In the genomic region with DNA sequence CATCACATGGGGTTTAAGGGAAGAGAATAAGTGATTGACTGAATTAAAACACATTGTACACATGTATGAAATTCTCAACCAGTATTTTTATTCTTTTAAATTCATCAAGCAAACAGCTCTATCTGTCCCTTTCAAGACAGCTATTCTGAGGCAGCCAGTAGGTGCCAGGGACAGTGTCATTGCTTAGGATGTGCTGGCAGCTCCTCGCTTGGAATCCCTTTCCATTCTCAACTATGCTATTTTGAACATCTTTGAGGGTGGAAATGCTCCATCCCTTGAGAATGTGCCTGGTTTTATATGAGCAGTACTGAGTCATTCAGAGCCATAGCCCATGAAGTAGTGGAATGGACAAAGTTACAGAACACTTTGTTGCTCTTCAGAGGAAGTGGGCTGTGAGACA, we compare ENCODE assay signal across 22 mouse cellular contexts.
DNase-seq lines count a peak whose midpoint lies in the region; ATAC-seq lines count a peak whose summit lies in the region.
"Had no signal": no experiment of that assay in that cellular context is flagged by ENCODE, and none has a peak within 500 bp of the region (broad histone marks: within the 10 kb centered on the region; RNA-seq: fewer than 3 reads in every experiment).

No protein-coding gene starts in this region.

- DNase-seq in left cerebral cortex, adult 18-20 months (ENCODE audit: low spot score in 2 of 2), result peak; percentile 44 to 46
- no peak for DNase-seq in left cerebral cortex, postnatal 10 days (ENCODE audit: extremely low spot score in 1 of 2, low spot score in 2 of 2)
- peak; percentile 35 to 68 for DNase-seq in frontal cortex, postnatal 36 days (ENCODE audit: low spot score in 2 of 2)
- peak; percentile 32 to 66 for DNase-seq in left cerebral cortex, adult 9 months (ENCODE audit: low spot score in 2 of 2)
- DNase-seq in right cerebral cortex, postnatal 36 days (ENCODE audit: low spot score in 2 of 2), result peak; percentile 37 to 79
- DNase-seq in ovary, postnatal 14 days (ENCODE audit: low spot score), result no peak
- DNase-seq: adrenal gland, adult 8-10 months; adrenal gland, postnatal 36 days; cerebellum, adult 11 months; cerebellum, adult 8-10 months; cerebellum, postnatal 14 days; embryo, embryonic 11 days; gastrocnemius, postnatal 36 days; heart, adult 11 months; heart, postnatal 36 days had no signal

- no peak overlapping the region for H3K4me3 ChIP-seq in intestine, embryonic 15.5 days (replicated peaks)
- H3K4me3 ChIP-seq: embryonic facial prominence, embryonic 15.5 days; erythroblast, embryonic 14.5 days; forebrain, embryonic 10.5 days; heart, embryonic 13.5 days; hindbrain, embryonic 15.5 days had no signal

- no peak for ATAC-seq in intestine, embryonic 15.5 days
- ATAC-seq: forebrain, embryonic 14.5 days had no signal

- H3K4me1 ChIP-seq in intestine, embryonic 15.5 days (replicated peaks), result no peaks in the 10 kb centered on the region
- H3K4me1 ChIP-seq: embryonic facial prominence, embryonic 15.5 days; forebrain, embryonic 10.5 days; heart, embryonic 13.5 days; hindbrain, embryonic 15.5 days had no signal

- intact Hi-C loops in left cerebral cortex, postnatal 10 days (cut with DNase I), result no loop called here

- H3K27me3 ChIP-seq in intestine, embryonic 15.5 days (replicated peaks), result no peaks in the 10 kb centered on the region
- H3K27me3 ChIP-seq: embryonic facial prominence, embryonic 15.5 days; heart, embryonic 13.5 days; hindbrain, embryonic 15.5 days had no signal

- no peaks in the 10 kb centered on the region for H3K36me3 ChIP-seq in intestine, embryonic 15.5 days
- H3K36me3 ChIP-seq: embryonic facial prominence, embryonic 15.5 days; forebrain, embryonic 10.5 days; heart, embryonic 13.5 days; hindbrain, embryonic 15.5 days had no signal

- 80% methylated on average over 1 of the region's 1 CpGs for WGBS in intestine, embryonic 15.5 days

- H3K4me2 ChIP-seq in intestine, embryonic 15.5 days (replicated peaks), result no peak overlapping the region
- H3K4me2 ChIP-seq: embryonic facial prominence, embryonic 15.5 days; heart, embryonic 13.5 days; hindbrain, embryonic 15.5 days had no signal

- H3K9me3 ChIP-seq in intestine, embryonic 15.5 days, result no peaks in the 10 kb centered on the region
- H3K9me3 ChIP-seq: embryonic facial prominence, embryonic 15.5 days; forebrain, embryonic 10.5 days; hindbrain, embryonic 15.5 days had no signal

- no peak overlapping the region for H3K27ac ChIP-seq in intestine, embryonic 15.5 days
- H3K27ac ChIP-seq: embryonic facial prominence, embryonic 15.5 days; forebrain, embryonic 10.5 days; heart, embryonic 13.5 days; hindbrain, embryonic 15.5 days had no signal

- no peak overlapping the region for H3K9ac ChIP-seq in intestine, embryonic 15.5 days
- H3K9ac ChIP-seq: embryonic facial prominence, embryonic 15.5 days; heart, embryonic 13.5 days; hindbrain, embryonic 15.5 days had no signal

Comparison
In these comparisons a context has a peak if more than half of its experiments do, and no peak if none do; other contexts are left out.
1. DNase-seq: peak in left cerebral cortex, adult 18-20 months (2 of 2), frontal cortex, postnatal 36 days (2 of 2), left cerebral cortex, adult 9 months (2 of 2) and right cerebral cortex, postnatal 36 days (2 of 2); none in left cerebral cortex, postnatal 10 days (0 of 2) and ovary, postnatal 14 days (single experiment).